Mouse (Mus musculus) liver, postnatal 0 days (tissue): Measurements from ENCODE around the gene Adat2.

Experiments used
- CTCF ChIP-seq: sonication (generic); IDR thresholded peaks from 2 replicates; pipeline ENCODE4 v1.5.1; 2016; ENCODE audit warnings: antibody characterized with exemption, low read depth
- EP300 ChIP-seq: IDR thresholded peaks from 2 replicates; pipeline ENCODE4 v1.6.1; 2016; ENCODE audit warnings: antibody characterized with exemption, low read depth, mild to moderate bottlenecking

DNA sequence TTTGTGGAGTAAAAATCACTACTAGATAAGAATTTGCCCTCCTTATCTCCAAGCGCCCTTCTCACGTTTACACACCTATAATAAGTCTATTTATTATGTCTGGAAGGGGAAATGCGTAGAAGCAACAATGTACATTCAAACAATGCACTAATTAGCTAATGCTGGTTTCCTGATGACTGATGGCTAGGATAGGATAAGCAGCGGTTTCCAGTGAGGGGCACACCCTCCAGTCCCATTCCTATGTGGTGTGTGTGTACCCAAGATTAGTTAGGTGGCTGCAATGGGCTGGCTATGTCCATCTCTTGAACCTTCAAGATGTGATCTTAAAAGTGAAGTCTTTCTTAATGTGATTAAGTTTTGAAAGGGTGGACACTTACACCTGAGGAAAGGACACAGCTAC lies 30.8 kb upstream of the Adat2 start:
- TF ChIP-seq CTCF (no peak), EP300 (peak; percentile 71; the same call in 1 of the 2 replicates)
